Mouse (Mus musculus) layer of hippocampus, postnatal 36 days (tissue): ENCODE measurements around the gene Tbc1d10b. TPM values are rescaled to one million over a fixed set of nuclear protein-coding genes. Genes with fewer than 3 reads are reported as not detected.
A peak's percentile ranks its signal among the peaks of the same experiment; 100 is the strongest.
"Not testable (repeated sequence)": the region's sequence is repeated elsewhere in the genome, so short reads cannot be mapped to it uniquely, and the experiment has no call there.

Experiments used
- DNase-seq, 2 experiments: peaks; one replicate each; pipeline ENCODE4 v3.0.0; 2022
- total RNA-seq, 2 experiments: library from RNA; stranded (reverse); gene quantifications; 2 replicates each; pipeline ENCODE4 v1.2.3; 2021

Tbc1d10b gene
- total RNA-seq, 2 experiments from 2014 or later = 107 to 108 TPM

DNA sequence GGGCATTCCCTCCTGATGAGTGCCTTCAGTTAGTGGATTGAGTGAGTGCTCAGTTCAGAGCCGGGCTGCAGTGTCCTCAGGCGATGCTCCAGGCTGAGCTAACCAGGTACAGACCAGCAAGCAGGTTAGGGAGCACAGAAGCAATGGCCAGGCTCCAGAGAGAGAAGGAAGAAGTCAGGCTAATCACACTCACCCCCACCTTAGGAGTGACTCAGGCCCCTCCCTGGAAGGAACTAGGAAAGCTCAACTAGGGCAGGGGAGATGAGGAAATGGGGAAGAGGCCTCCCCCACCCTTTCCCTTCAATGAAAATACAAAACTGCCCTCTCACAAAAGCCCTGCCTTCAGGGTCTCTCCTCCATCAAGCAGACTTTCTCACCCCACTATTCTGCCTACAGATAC, 1.7 kb downstream of the Tbc1d10b start:
- no peak for DNase-seq

DNA sequence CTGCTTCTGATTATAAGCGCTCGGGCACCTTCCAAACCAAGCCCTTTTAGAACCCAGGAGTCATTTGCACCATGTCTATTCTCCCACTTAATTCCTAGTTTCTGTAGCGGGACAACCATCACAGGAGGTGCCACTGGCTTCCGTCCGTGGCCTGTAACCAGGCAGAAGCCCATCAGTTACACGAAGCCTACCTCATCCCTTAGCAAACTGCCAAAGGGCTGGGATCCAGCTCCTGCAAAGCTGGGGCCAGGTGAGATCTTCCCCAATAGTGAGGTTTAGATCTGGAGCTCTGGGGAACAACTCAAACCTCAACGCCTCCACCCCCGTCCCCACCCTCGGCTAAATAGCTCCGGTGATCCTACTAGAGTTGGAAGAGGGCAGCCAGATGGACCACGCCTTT, 11.8 kb downstream of the Tbc1d10b start:
- no peak for DNase-seq

DNA sequence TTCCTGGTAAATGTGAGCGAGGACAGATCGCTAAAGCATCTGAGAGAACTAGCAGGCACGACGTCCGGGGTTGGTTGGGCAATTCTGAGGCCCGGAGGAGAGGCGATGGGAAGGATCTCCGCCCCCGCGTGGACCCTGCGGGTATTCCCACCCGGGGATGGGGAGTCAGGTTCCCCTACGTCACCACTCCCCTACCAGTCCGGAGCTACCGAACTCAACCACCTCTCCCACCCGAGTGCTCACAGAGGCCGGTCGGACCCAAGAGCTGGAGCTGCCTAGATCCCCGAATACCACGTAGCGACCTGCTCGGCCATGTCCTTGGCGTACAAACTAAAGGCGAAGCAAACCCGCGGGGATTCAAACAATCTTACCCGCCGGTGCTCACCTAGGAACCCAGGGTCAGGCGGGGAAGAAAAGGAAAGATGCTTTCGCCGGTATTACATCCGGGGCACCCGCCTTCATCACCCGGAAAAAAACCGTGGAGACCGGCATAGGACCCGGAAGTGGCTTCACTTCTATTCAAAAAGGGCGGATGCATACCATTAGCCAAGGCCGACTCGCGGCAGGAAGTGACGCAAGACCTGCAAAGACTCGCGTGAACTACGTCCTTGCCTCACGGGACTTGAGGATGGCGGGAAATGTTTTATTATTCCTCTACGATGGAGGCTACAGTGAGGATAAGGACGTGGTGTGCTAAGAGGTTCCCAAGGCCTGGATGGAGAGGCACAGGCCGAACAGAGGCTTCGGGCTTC, 12.5 kb downstream of the Tbc1d10b start, which contains the start of gene Cd2bp2:
Gene Cd2bp2, minus strand, starts transcription at position 507 of the 752 bp plus-strand sequence.
- peak; percentile 95 to 96 for DNase-seq

DNA sequence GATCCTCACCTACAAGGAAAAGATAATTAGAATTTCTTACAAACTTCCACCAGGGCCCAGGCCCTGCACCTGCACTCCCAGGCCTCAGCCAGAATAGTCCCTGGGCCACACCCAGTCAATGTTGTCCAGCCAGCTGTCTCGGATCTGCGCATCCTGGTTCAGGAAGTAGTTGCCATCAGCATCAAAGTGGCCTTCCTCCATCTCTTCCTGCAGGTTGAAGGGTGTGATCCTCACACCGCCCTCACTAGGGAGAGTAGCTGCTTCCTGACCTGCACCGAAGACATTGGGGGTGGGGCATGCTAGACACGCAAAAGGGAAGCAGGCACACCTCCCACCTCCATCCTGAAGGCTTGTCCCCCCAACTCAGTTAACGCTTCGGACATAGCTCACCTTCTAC, 13.6 kb downstream of the Tbc1d10b start:
- no peak for DNase-seq

DNA sequence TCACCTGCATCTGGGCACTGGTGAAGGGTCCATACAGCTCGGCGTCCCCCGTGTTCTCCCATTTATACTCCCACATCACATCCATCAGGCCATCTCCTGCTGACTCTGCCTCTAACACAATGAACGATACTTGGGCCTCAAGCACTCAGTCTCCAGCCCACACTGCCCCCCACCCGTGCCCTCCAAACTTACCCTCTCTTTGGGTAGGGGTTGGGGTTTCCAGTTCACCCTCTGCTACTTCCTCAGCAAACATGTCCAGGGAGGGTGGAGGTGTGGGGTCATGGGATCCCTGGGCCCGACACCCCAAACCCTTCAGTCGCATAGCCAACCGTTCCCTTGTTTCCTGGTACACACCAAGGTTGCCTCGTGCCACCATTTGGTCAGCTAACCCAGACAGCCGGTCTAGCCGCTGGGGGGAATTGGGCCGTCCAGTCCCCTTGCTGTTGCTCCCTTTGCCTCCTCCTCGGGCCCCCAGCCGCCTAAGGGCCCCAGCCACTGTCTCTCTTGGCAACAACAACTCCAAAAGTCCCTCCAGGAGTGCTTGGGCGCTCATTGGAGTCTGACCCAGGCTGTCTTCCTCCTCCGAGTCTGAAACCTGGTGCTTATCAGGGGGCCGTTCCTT, 14.1 kb downstream of the Tbc1d10b start:
- no peak for DNase-seq

DNA sequence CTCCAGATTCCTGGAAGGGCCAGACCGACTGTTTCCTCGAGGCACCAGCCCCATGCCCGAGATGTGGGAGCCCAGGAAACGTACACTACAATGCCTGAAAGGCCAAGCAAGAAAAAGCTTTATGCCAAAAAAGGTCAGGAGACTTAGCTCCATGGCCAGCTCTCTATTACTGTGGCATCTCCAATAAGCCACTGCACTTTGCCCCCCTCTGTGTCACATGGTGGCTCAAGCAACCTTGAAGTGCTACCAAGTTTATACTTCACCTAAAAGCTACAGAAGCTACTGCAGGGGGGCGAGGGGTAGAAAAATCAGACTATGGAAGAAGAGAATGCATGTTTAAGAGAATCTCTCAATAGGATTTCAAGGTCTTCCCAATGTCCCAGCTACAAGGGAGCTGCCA, 15.3 kb downstream of the Tbc1d10b start:
- DNase-seq = no peak

DNA sequence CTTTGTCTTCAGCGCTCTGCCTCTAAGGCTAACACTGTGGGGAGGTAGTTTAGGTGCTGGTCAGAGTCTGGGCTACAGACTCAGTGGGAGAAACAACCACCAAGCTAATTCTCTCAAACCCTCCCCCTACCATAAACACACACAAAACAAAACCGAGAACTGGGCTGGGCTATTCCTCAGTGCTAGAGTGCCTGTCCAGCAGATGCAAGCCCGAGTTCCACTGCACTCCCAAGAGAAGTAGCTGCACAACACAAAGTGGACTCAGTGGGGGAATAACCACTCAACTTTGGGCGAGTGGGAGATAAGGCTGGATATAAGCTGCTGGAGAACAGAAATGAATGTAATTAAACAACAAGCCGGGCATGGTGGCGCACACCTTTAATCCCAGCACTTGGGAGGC, 17.6 kb downstream of the Tbc1d10b start:
- no peak for DNase-seq

DNA sequence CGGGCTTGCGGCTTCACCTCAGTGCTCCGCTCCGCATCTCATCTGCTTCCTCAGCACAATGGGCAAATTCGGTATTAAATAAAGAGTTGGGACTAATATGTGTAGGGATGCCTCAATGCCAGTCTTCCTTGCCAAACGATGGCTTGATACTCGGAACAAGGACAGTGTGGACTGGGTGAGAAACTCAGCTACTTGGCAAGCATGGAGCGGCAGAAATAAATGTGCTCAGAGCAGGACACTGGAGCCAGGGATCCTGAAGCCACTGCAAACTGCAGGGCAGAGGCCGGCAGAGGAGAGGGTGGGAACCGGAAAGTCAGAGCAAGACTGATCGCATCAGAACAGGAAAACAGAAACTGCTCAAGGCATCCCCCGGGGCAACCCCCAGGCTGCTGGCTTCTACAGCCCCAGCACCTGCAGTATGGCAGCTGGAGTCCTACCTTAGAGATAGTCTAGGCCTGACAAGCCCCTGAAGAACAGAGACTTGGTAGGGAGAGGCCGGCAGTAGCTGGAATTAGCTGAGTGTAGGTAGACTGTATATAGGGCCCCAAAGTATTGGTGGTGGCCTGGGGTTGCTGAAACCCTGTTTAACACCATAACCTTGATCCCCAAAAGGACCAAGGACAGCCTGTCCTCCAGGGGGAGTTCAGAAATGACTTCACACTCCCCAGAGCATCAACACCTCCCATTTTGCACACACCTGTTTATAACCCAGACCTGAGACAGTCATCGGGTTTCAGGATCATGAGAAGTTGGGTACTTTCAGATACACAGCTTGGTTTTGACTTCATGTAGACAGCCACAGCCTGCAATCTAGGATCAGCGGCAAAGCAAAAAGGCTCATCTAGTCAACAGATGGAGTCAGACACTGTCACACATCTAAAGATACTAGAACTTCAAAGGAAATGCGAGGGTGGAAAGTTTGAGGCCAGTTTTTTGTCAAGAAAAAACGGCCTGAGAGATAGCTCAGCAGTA, 19.7 kb downstream of the Tbc1d10b start:
- DNase-seq = no peak

DNA sequence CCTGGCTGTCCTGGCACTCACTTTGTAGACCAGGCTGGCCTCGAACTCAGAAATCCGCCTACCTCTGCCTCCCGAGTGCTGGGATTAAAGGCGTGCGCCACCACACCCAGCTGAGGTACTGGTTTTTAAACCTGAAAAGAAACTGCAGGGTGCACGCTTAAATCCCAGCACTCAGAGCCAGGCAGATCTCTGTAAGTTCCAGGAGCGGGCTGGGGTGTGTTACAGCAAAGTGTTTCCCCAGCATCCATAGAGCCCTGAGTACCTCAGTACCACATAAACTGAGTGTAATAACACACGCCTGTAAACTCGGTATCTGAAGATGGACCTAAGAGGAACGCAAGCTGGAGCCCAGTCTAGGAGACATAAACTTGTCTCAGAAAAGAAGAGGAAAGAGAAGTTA, 20.9 kb downstream of the Tbc1d10b start:
- DNase-seq = no peak

DNA sequence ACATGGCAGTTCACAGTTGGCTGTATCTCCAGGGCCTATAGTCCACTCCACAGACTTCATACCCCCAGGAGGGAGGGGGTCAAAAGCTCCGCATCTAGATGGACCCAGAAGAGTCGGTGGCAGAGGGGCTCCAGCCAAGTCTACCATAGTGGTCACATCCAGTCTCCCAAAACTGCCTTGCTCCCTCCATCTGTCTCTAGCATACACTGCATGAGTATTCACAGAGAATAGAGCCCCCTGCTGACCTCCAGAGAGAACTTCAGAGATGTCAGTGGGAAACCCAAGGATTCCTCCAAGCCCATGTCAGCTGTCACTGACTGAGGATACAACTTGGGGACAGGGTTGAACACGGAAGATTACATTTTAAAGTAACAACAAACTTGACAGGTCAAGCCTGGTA, 22.7 kb downstream of the Tbc1d10b start:
- DNase-seq = no peak

DNA sequence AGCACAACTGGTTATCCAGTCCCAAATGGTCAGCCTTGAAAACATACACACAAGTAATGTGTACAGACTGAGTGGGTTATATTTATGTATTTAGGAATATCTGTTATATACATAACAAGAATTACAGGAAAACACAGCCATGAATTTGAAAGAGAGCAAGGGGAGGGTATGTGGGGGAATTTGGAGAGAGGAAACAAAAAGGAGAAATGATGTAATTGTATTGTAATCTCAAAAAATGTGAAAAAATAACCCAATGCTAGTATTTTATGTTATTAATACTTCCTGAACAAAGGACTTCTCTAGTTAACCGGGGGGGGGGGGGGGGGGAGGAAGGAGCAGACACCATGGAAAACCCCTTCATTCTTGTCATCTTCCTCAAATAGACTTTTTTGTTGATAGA, 23.5 kb downstream of the Tbc1d10b start:
- no peak for DNase-seq

DNA sequence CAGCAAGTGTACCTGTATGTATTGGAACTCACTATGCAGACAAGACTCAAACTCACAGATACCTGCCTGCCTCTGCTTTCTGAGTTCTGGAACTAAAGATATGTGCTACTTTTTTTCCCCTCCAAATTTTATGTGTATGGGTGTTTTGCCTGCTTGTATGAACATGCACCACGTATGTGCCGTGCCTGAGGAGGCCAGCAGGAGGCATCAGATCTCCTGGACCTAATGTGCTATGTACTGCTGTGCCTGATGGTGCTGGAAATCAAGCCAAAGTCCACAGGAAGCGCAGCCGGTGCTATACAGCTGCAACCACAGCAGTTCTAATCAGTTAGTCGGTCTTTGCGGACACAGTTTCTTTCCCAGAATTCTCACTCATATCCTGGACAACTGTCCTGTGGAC, 24.4 kb downstream of the Tbc1d10b start:
- no peak for DNase-seq

DNA sequence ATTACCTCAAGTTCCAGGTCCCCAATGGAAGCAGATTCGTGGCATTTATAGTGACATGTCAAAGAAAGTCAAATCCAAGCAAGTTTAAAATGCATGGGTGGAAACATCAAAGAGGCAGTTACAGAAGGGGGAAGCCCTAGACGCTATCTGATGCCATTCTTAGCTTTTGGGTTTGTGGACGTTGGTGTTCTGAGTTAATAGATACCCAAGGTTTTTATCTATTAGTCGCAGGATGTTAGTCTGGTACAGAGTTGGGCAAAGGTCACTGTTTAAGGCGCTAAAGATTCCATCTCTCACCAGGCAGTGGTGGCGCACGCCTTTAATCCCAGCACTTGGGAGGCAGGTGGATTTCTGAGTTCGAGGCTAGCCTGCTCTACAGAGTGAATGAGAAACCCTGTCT, 24.9 kb downstream of the Tbc1d10b start:
- no peak for DNase-seq

DNA sequence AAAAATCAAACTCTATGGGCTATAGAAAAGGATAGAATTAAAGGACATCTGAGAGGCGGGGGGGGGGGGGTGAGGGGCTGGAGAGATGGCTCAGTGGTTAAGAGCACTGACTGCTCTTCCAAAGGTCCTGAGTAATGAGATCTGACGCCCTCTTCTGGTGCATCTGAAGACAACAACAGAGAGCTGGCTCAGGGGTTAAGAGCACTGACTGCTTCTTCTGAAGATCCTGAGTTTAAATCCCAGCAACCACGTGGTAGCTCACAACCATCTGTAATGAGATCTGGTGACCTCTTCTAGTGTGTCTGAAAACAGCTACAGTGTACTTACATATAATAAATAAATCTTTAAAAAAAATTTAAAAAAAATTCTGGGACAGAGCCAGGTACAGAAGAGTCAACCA, 26.5 kb downstream of the Tbc1d10b start:
- not testable (repeated sequence) for DNase-seq

DNA sequence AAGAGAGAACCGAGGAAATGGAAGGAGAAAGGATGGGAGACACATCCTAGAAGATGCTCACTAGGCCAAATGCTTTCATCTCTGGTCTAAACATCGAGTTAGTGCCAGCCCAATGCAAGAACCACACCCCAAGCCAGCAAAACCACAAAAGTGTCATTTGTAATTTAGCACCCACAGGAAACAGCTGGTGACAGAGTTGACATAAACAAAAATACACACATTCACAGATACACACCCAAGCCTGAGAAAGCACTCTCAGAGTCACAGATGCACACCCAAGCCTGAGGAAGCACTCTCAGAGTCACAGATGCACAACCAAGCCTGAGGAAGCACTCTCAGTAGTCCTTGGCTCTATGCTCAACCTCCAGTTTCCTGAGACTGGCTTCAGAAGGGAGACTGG, 27.5 kb downstream of the Tbc1d10b start:
- DNase-seq = no peak

DNA sequence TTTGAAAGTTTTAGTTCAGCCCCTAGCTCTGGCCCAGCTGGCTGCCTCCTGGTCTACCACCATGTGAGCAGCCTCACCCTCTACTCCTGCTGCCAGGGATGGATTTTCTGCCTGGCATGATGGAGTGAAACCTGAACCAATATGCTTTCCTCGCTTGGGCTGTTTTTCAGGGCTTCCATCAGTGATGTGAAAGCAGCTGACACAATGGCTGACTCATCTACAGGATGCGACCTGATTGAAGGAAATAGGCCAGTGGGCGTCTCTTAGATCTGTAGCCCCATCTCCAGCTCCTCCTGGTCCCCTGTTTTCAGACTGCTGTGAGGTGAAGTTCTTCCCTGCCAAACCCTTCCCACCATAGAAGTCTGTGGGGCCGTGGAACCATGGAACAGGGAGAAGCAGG, 31.3 kb downstream of the Tbc1d10b start:
- DNase-seq = no peak

DNA sequence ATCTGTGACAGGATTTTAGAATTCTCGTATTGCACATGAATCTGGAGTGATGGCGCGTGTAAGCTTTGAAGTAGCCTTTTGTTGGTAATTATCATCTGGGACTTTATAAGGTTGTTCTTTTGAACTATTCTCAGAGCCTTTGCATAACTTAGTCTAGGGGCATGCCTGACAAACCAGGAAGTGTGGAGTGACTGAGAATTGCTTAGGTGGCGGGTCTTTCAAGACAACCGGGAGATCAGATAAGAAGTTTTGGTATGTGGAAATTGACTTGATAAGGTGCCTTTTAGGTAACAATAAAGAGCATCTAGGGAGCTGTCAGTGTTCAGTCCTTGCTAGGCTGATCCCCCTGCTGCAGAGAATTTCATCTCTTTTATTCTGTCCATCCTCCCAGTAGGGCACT, 41.8 kb downstream of the Tbc1d10b start:
- no peak for DNase-seq

DNA sequence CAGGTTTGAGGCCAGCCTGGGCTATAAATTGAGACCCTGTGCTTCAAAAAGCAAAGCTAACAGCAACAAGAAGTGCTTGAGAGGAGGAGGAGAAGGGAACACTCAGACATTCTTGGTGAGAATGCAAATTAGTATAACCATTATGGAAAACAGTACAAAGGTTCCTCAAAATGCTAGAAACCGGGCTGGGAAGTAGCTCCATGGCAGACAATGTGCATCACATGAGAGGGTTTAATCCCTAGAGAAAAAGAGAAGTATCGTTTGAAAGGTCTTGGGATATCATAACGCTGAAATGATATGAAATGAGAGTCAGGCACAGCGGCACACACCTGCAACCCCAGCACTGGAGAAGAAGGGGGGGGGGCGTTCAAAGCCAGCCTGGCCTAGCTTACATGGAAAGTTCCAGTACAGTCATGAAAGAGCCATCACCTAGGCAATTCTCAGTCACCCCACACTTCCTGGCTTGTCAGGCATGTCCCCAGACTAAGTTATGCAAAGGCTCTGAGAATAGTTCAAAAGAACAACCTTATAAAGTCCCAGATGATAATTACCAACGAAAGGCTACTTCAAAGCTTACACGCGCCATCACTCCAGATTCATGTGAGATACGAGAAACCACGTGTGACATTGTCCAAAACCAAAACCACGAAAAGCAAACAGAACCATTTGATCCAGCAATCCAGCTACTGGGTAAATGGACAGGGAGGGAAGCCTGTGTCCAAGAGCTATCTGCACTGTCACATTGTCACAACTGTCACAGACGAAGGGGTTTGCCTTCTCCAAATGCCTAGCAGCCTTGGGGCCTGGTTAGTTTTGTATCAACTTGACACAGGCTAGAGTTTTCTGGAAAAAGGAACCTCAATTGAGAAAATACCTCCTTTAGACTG, 42.4 kb downstream of the Tbc1d10b start:
- no peak for DNase-seq

DNA sequence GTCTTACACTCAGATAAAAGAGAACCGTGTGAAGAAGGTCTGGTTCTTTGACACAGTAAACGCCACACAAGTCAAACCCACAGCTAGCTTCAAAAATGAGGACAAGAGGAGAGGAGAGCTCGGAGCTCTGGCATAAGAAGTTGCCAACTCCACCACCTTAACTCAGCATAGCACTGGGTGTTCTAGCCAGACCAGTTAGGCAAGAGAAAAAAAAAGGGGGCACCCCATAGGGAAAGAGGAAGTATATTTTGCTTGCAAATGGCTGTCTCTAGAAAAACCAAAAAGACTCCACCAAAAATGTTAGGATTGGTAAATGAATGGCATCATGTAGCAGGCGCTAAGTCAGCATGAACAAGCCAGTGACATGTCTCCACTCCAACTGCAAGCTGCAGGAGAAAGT, 44.3 kb downstream of the Tbc1d10b start:
- no peak for DNase-seq

DNA sequence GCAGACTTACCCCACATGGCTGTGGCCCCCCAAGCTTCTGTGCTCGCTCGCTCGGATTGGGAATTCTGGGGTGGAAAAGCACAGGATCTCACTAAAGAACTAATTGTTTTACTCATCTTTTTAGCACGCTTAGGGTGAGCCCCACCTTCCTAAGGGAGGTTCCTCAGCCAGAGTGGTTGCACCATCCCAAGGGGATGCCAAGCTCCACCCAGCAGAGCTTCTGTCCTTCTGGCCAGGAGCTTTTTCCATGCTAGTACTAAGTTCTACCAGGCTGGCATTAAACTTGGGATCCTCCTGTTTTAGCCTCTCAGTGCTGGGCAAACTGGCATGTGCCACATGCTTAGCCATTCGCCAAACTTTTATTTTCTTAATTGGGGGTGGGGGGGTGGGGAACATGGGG, 45.7 kb downstream of the Tbc1d10b start:
- no peak for DNase-seq

DNA sequence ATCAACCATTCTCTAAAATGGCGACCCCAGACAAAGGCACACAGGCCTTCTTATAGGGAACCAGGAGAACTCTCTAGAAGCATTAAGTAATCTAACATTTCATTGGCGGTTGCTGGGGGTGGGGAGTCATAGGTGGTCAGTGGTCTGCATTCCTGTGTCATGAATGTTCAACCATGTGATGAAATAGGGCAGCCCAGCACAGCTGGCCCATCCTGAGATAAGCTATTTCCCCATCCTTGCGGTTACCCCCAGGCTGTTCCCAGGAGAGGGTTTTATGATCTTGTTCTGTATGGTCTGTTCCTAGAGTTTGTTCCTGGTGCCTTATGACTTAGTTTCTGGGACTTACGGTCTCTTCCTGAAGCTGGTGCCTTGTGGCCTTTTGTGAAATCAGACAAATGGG, 50.7 kb downstream of the Tbc1d10b start:
- DNase-seq = no peak

DNA sequence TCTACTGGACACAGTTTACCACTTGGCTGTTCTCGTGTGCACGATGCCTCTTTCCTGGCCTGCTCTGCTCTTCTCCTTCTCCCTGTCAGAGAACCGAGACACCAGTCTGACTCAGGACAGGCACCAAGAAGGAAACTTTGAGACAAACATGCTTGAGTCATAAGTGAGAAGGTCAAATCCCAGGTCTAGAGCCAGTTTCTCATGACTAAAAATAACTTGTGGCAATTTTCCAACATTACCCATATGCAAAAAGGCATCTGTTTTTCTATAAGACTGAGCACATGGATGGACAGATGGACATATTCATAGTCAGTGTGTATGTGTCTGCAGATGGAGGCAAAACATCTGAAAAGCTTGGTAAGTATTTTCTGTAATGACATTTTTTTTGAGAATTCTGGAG, 54.8 kb downstream of the Tbc1d10b start:
- DNase-seq = no peak
